ENCODE assay signal across 25 mouse cellular contexts in genomic region chr11:86725607-86726006, GRCm38 (mm10).
"Had no signal": no experiment of that assay in that cellular context is flagged by ENCODE, and none has a peak within 500 bp of the region (broad histone marks: within the 10 kb centered on the region; RNA-seq: fewer than 3 reads in every experiment).

No protein-coding gene starts in this region.

- H3K9me3 ChIP-seq: limb, embryonic 10.5 days; limb, embryonic 12.5 days; limb, embryonic 13.5 days; limb, embryonic 15.5 days; liver, embryonic 12.5 days; liver, embryonic 13.5 days; liver, embryonic 15.5 days; lung, embryonic 15.5 days; megakaryocyte, embryonic 14.5 days; midbrain, embryonic 10.5 days; midbrain, embryonic 12.5 days; midbrain, embryonic 13.5 days; midbrain, embryonic 15.5 days; neural tube, embryonic 12.5 days had no signal

- H3K4me3 ChIP-seq: limb, embryonic 10.5 days; limb, embryonic 12.5 days; limb, embryonic 13.5 days; limb, embryonic 15.5 days; liver, embryonic 12.5 days; liver, embryonic 13.5 days; liver, embryonic 15.5 days; lung, embryonic 15.5 days; megakaryocyte, embryonic 14.5 days; midbrain, embryonic 10.5 days; midbrain, embryonic 12.5 days; midbrain, embryonic 13.5 days; midbrain, embryonic 15.5 days; myocyte; neural tube, embryonic 12.5 days had no signal

- H3K9ac ChIP-seq: limb, embryonic 12.5 days; limb, embryonic 13.5 days; limb, embryonic 15.5 days; liver, embryonic 12.5 days; liver, embryonic 13.5 days; liver, embryonic 14.5 days; liver, embryonic 15.5 days; liver, postnatal 0 days; lung, embryonic 14.5 days; lung, embryonic 15.5 days; midbrain, embryonic 12.5 days; midbrain, embryonic 13.5 days; midbrain, embryonic 15.5 days; neural tube, embryonic 12.5 days had no signal

- H3K27me3 ChIP-seq: limb, embryonic 12.5 days; limb, embryonic 13.5 days; limb, embryonic 15.5 days; liver, embryonic 12.5 days; liver, embryonic 13.5 days; liver, embryonic 15.5 days; lung, embryonic 15.5 days; megakaryocyte, embryonic 14.5 days; midbrain, embryonic 12.5 days; midbrain, embryonic 13.5 days; midbrain, embryonic 15.5 days; neural tube, embryonic 12.5 days had no signal

- H3K4me2 ChIP-seq: limb, embryonic 12.5 days; limb, embryonic 13.5 days; limb, embryonic 15.5 days; liver, embryonic 11.5 days; liver, embryonic 12.5 days; liver, embryonic 13.5 days; liver, embryonic 15.5 days; lung, embryonic 14.5 days; lung, embryonic 15.5 days; midbrain, embryonic 11.5 days; midbrain, embryonic 12.5 days; midbrain, embryonic 13.5 days; midbrain, embryonic 15.5 days; neural tube, embryonic 12.5 days had no signal

- DNase-seq: left cerebral cortex, postnatal 4 days; liver; liver, embryonic 13.5 days; midbrain, embryonic 14.5 days had no signal

- H3K4me1 ChIP-seq: limb, embryonic 10.5 days; limb, embryonic 12.5 days; limb, embryonic 13.5 days; limb, embryonic 15.5 days; liver, embryonic 12.5 days; liver, embryonic 13.5 days; liver, embryonic 15.5 days; lung, embryonic 15.5 days; megakaryocyte, embryonic 14.5 days; midbrain, embryonic 10.5 days; midbrain, embryonic 12.5 days; midbrain, embryonic 13.5 days; midbrain, embryonic 15.5 days; neural tube, embryonic 12.5 days had no signal

- H3K27ac ChIP-seq: limb, embryonic 10.5 days; limb, embryonic 12.5 days; limb, embryonic 13.5 days; limb, embryonic 15.5 days; liver, embryonic 12.5 days; liver, embryonic 13.5 days; liver, embryonic 14.5 days; liver, embryonic 15.5 days; lung, embryonic 15.5 days; macrophage; midbrain, embryonic 10.5 days; midbrain, embryonic 12.5 days; midbrain, embryonic 13.5 days; midbrain, embryonic 15.5 days; neural tube, embryonic 12.5 days had no signal

- ATAC-seq: liver, embryonic 12.5 days; midbrain, embryonic 13.5 days; midbrain, embryonic 15.5 days; midbrain, embryonic 16.5 days had no signal
